Mouse (Mus musculus) macrophage (primary cell): ENCODE data around the gene Nup35. TPM values are rescaled to one million over a fixed set of nuclear protein-coding genes. Genes with fewer than 3 reads are reported as not detected.

ENCODE experiments used
- H3K27ac ChIP-seq: fragments of 350-480 bp; formaldehyde crosslinking; 2 replicates; pipeline ENCODE4 v1.9.0; 2021
- H3K36me3 ChIP-seq: fragments of 350-480 bp; formaldehyde crosslinking; 2 replicates; pipeline ENCODE4 v1.9.0; 2021; ENCODE audit errors: inconsistent target
- H3K4me3 ChIP-seq: fragments of 350-480 bp; formaldehyde crosslinking; 2 replicates; pipeline ENCODE4 v1.9.0; 2021; ENCODE audit errors: inconsistent target
- H3K79me2 ChIP-seq: fragments of 350-480 bp; formaldehyde crosslinking; 2 replicates; pipeline ENCODE4 v1.9.0; 2021; ENCODE audit errors: inconsistent target
- WGBS: methylation state at CpG from one replicate; pipeline ENCODE4 v1.1.7; 2026; ENCODE audit warnings: inconsistent platforms; ENCODE audit not compliant: missing documents; 5-methylcytosine and 5-hydroxymethylcytosine counted together
- polyA plus RNA-seq: library from polyadenylated mRNA; stranded (reverse); fragments of 250-400 nt; gene quantifications from 3 replicates; pipeline ENCODE4 v1.2.4, GENCODE M21; 2018; ENCODE audit warnings: inconsistent platforms

Nup35 gene
- polyA plus RNA-seq, 1 experiment from 2014 or later: 17.6 TPM

- H3K4me3 ChIP-seq: no peak overlapping the region
- 90% methylated on average over 8 of the region's 8 CpGs for WGBS
- no peaks in the 10 kb centered on the region for H3K79me2 ChIP-seq
- no peaks in the 10 kb centered on the region for H3K36me3 ChIP-seq
- no peak overlapping the region for H3K27ac ChIP-seq
Measured at GRCm38 (mm10) chr2:80678803-80679202, 61.8 kb downstream of the Nup35 start.

GRCm38 (mm10) chr2:80683727-80684239 lies 66.7 kb downstream of the Nup35 start:
- WGBS: 77% methylated on average over 5 of the region's 6 CpGs
- Histone ChIP-seq H3K36me3 (no peaks in the 10 kb centered on the region), H3K4me3 (no peak overlapping the region), H3K27ac (no peak overlapping the region), H3K79me2 (no peaks in the 10 kb centered on the region)

GRCm38 (mm10) chr2:80684396-80685071 lies 67.5 kb downstream of the Nup35 start:
- no peaks in the 10 kb centered on the region for H3K79me2 ChIP-seq
- no peaks in the 10 kb centered on the region for H3K36me3 ChIP-seq
- 42% methylated on average over 6 of the region's 6 CpGs for WGBS
- H3K27ac ChIP-seq: no peak overlapping the region
- no peak overlapping the region for H3K4me3 ChIP-seq

GRCm38 (mm10) chr2:80688261-80688660 lies 71.2 kb downstream of the Nup35 start:
- Histone ChIP-seq H3K79me2 (no peaks in the 10 kb centered on the region), H3K4me3 (no peak overlapping the region), H3K36me3 (no peaks in the 10 kb centered on the region), H3K27ac (no peak overlapping the region)
- 91% methylated on average over 4 of the region's 4 CpGs for WGBS

- 77% methylated on average over 1 of the region's 1 CpGs for WGBS
- no peaks in the 10 kb centered on the region for H3K36me3 ChIP-seq
- H3K79me2 ChIP-seq: no peaks in the 10 kb centered on the region
- H3K4me3 ChIP-seq: no peak overlapping the region
- H3K27ac ChIP-seq: no peak overlapping the region
Measured at GRCm38 (mm10) chr2:80707429-80707828, 90.4 kb downstream of the Nup35 start.

Other genes starting within 250 kb of the Nup35 start
- not detected in 3 replicates for gene Frzb, start 169.6 kb upstream of the Nup35 start, polyA plus RNA-seq
- 0.88 to 4.5 TPM (median 3.2 TPM) in 3 replicates for gene Nckap1, start 35.9 kb upstream of the Nup35 start, polyA plus RNA-seq
- 5.4 to 13.4 TPM (median 5.9 TPM) in 3 replicates for gene Dusp19, start 191 bp upstream of the Nup35 start, polyA plus RNA-seq